Mouse (Mus musculus): ENCODE data around the gene Hras.

DNA sequence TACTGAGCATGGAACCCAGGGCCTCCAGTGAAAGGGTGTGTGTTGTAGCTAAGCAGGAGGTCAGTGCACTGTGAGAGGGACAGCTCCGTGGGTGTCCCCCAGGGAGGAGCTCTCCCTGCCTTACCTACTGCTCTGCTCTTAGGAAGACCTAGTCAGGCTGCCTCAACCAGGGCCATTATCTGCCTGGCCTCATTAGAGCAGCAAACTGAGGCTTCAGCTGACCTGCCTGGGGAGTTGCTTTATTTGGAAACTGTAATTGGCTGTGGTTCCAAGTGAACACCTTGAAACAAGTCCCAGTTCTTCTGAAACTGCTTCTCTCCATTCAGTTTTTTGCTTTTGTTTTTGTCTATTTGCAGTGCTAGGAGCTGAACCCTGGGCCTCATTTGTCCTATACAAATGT, 48.4 kb downstream of the Hras start:
- TF ChIP-seq POLR2A (IDR thresholded peaks at IDR 0.05; ENCODE audit: control insufficient read depth in 1 of 2, insufficient read depth in 1 of 2, low read depth in 1 of 2, low read length in 2 of 2, poor library complexity in 1 of 2) (no peak), CTCF (IDR thresholded peaks at IDR 0.05 in 2 of 3, conservative IDR thresholded peaks at IDR 0.05 in 1 of 3; ENCODE audit: control insufficient read depth in 1 of 3, insufficient read depth in 1 of 3, low read depth in 2 of 3, low read length in 3 of 3, poor library complexity in 1 of 3, severe bottlenecking in 1 of 3) (no peak), TAL1 (IDR thresholded peaks at IDR 0.05; ENCODE audit: low read length) (no peak), CHD1 (IDR thresholded peaks at IDR 0.05; ENCODE audit: low read depth, low read length) (no peak), GATA1 (IDR thresholded peaks at IDR 0.05; ENCODE audit: low read depth, low read length) (no peak), USF2 (IDR thresholded peaks at IDR 0.05; ENCODE audit: borderline replicate concordance in 1 of 2, insufficient read depth in 1 of 2, low read depth in 1 of 2, low read length in 2 of 2) (no peak)

All from MEL (cell line).